Mouse (Mus musculus): Measurements from ENCODE around the gene Fam151a. TPM values are rescaled to one million over a fixed set of nuclear protein-coding genes. Genes with fewer than 3 reads are reported as not detected.

Gene Fam151a
- polyA plus RNA-seq, 1 experiment from 2014 or later = 0.23 TPM

Other genes starting within 250 kb of the Fam151a start
- gene Bsnd, start 241.6 kb upstream of the Fam151a start, polyA plus RNA-seq (2016; fragmentation: Nextera tagmentation; extraction: Ambion mirVana) = 0.05 TPM in 1 of 2 replicates, not detected in the other
- gene Dhcr24, start 172.9 kb upstream of the Fam151a start, polyA plus RNA-seq (2016; fragmentation: Nextera tagmentation; extraction: Ambion mirVana) = 6.1 and 9.7 TPM in 2 replicates
- 0.80 TPM in 1 of 2 replicates, not detected in the other for gene Lexm, start 116.6 kb upstream of the Fam151a start, polyA plus RNA-seq (2016; fragmentation: Nextera tagmentation; extraction: Ambion mirVana)
- gene Ttc22, start 111.5 kb upstream of the Fam151a start, polyA plus RNA-seq (2016; fragmentation: Nextera tagmentation; extraction: Ambion mirVana) = 0.23 and 0.79 TPM in 2 replicates
- 14.9 and 16.9 TPM in 2 replicates for gene Pars2, start 82.8 kb upstream of the Fam151a start, polyA plus RNA-seq (2016; fragmentation: Nextera tagmentation; extraction: Ambion mirVana)
- 71.7 and 86.0 TPM in 2 replicates for gene Ttc4, start 54.9 kb upstream of the Fam151a start, polyA plus RNA-seq (2016; fragmentation: Nextera tagmentation; extraction: Ambion mirVana)
- 0.43 and 0.83 TPM in 2 replicates for gene Mroh7, start 3.0 kb upstream of the Fam151a start, polyA plus RNA-seq (2016; fragmentation: Nextera tagmentation; extraction: Ambion mirVana)
- 3.5 and 5.6 TPM in 2 replicates for gene Acot11, start 71.1 kb downstream of the Fam151a start, polyA plus RNA-seq (2016; fragmentation: Nextera tagmentation; extraction: Ambion mirVana)
- 69.6 and 139 TPM in 2 replicates for gene Ssbp3, start 176.8 kb downstream of the Fam151a start, polyA plus RNA-seq (2016; fragmentation: Nextera tagmentation; extraction: Ambion mirVana)

Measured in heart, embryonic 10.5 days (tissue).